Mouse (Mus musculus) liver, postnatal 0 days (tissue): Measurements from ENCODE around the gene Twnk. TPM values are rescaled to one million over a fixed set of nuclear protein-coding genes. Genes with fewer than 3 reads are reported as not detected.

Source experiments
- ATAC-seq: fragments of 200-750 bp; cut with Nextera tagmentation; 2 replicates; pipeline ENCODE4 v1.8.0; 2017; ENCODE audit warnings: mild to moderate bottlenecking, moderate library complexity
- DNase-seq: peaks from one replicate; pipeline ENCODE4 v3.0.0-alpha.2; 2016
- H3K27ac ChIP-seq: fragments of 300-500 bp; sonication (generic); 2 replicates; pipeline ENCODE4 v1.5.1; 2014; ENCODE audit warnings: antibody characterized with exemption, moderate library complexity, mild to moderate bottlenecking, low read depth
- H3K27me3 ChIP-seq: fragments of 300-500 bp; sonication (generic); 2 replicates; pipeline ENCODE4 v1.6.1; 2014; ENCODE audit warnings: low read length, control low read depth, mixed read lengths; ENCODE audit not compliant: insufficient read depth
- H3K36me3 ChIP-seq: fragments of 300-500 bp; sonication (generic); replicated peaks from 2 replicates; pipeline ENCODE4 v1.6.1; 2014; ENCODE audit warnings: mild to moderate bottlenecking, control low read depth, low read length, moderate library complexity, mixed read lengths; ENCODE audit not compliant: insufficient read depth
- H3K4me1 ChIP-seq: fragments of 300-500 bp; sonication (generic); 2 replicates; pipeline ENCODE4 v1.6.1; 2014; ENCODE audit warnings: antibody characterized with exemption, mild to moderate bottlenecking, control low read depth; ENCODE audit not compliant: insufficient read depth
- H3K4me2 ChIP-seq: fragments of 300-500 bp; sonication (generic); 2 replicates; pipeline ENCODE4 v1.6.1; 2014; ENCODE audit warnings: low read depth, mild to moderate bottlenecking, low read length, moderate library complexity, mixed read lengths
- H3K4me3 ChIP-seq: fragments of 300-500 bp; sonication (generic); 2 replicates; pipeline ENCODE4 v1.5.1; 2014; ENCODE audit warnings: low read depth, low read length
- H3K9ac ChIP-seq: fragments of 300-500 bp; sonication (generic); replicated peaks from 2 replicates; pipeline ENCODE4 v1.6.1; 2014; ENCODE audit warnings: mild to moderate bottlenecking, moderate library complexity
- H3K9me3 ChIP-seq: fragments of 300-500 bp; sonication (generic); 2 replicates; pipeline ENCODE4 v1.6.1; 2016; ENCODE audit warnings: mild to moderate bottlenecking, control low read depth, low read length, mixed read lengths
- CTCF ChIP-seq: sonication (generic); IDR thresholded peaks from 2 replicates; pipeline ENCODE4 v1.5.1; 2016; ENCODE audit warnings: antibody characterized with exemption, low read depth
- EP300 ChIP-seq: IDR thresholded peaks from 2 replicates; pipeline ENCODE4 v1.6.1; 2016; ENCODE audit warnings: antibody characterized with exemption, low read depth, mild to moderate bottlenecking
- WGBS: fragments of 180-500 bp; shearing (Covaris S2); extraction: QIAGEN DNeasy Blood & Tissue Kit; methylation state at CpG from one replicate; pipeline ENCODE4 v1.1.7; 2014; ENCODE audit not compliant: insufficient replicate concordance; 5-methylcytosine and 5-hydroxymethylcytosine counted together
- polyA plus RNA-seq: library from polyadenylated mRNA; unstranded; fragments of >200 nt; fragmentation: Nextera tagmentation; extraction: Ambion mirVana; gene quantifications from 2 replicates; pipeline ENCODE4 v1.2.1, GENCODE M21; 2015

The Twnk gene
- polyA plus RNA-seq, 1 experiment from 2014 or later = 10.6 TPM

DNA sequence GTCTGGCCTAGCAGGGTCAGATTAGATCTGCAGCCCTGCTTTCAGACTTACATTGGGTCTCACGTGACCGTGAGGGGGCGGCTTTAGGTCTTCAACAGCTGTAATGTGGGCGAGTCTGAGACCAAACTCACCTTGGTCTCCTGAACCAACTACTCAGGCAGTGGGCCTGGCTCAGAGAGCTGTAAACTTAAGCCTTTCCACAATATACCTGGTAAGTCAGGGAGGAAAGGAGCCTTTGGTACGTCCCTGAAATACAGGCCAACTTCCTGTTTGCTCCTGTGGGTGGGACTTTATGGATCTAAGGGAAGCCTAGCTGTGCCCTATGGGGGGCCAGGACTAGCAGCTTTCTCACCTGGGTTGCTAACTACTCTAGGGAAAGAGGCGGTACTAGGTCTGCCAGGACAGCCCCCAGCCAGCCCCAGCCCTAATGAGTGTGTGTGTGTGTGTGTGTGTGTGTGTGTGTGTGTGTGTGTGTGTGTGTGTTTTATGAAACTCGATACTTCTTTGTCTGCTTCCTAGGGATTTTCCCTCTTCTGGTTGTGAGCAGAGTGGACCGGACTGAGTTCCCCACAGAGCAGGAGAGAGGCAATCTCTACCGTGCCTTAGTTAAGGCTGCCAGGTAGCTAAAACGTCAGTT is 9.0 kb downstream of the Twnk start, which contains the start of gene Lzts2:
Gene Lzts2 (plus strand): TSS at position 80 of the 637 bp plus-strand sequence.
- peak within 1 kb of the TSS; percentile 72 for H3K9ac ChIP-seq
- peak within 1 kb of the TSS; percentile 91 for H3K4me2 ChIP-seq
- peak within 1 kb of the TSS; percentile 87 for H3K27ac ChIP-seq
- H3K27me3 ChIP-seq = no peaks in the 10 kb centered on the region
- ATAC-seq (peak; percentile 57), DNase-seq (no peak)
- H3K4me3 ChIP-seq = peak within 1 kb of the TSS; percentile 59
- peaks cover 36% of the 10 kb centered on the region for H3K4me1 ChIP-seq
- H3K9me3 ChIP-seq = no peaks in the 10 kb centered on the region
- 10% methylated on average over 10 of the region's 10 CpGs for WGBS
- H3K36me3 ChIP-seq = peaks cover 22% of the 10 kb centered on the region
- TF ChIP-seq CTCF (no peak), EP300 (no peak)

DNA sequence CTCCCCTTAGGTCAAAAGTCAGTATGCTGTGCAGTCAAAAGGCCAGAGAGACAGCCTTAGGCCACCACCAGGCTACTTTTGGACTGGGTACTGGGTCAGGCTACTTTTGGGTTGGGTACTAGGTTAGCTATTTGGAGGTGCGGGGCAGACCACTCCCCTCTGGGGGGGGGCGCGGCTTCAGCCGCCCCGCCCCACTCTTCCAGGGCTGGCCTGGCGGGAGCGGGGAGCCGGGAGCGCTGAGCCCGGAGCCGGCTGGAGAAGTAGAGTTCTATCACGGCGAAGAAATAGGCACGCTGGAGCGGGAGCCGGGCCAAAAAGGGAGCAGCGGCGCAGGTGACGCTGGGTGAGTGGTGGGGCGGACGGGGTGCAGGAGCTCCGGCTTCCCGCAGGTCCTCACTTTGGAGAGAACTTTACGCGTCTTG is 9.5 kb downstream of the Twnk start:
- peak overlapping the region; percentile 91 for H3K4me2 ChIP-seq
- H3K9ac ChIP-seq = peak overlapping the region; percentile 72
- H3K27ac ChIP-seq = peak overlapping the region; percentile 87
- H3K36me3 ChIP-seq = peaks cover 22% of the 10 kb centered on the region
- ATAC-seq = peak; percentile 55
- TF ChIP-seq CTCF (no peak), EP300 (no peak)
- no peaks in the 10 kb centered on the region for H3K9me3 ChIP-seq
- under 1% methylated on average over 24 of the region's 25 CpGs for whole genome bisulfite sequencing
- H3K27me3 ChIP-seq = no peaks in the 10 kb centered on the region
- peak overlapping the region; percentile 59 for H3K4me3 ChIP-seq
- DNase-seq = peak; percentile 60
- peaks cover 36% of the 10 kb centered on the region for H3K4me1 ChIP-seq

DNA sequence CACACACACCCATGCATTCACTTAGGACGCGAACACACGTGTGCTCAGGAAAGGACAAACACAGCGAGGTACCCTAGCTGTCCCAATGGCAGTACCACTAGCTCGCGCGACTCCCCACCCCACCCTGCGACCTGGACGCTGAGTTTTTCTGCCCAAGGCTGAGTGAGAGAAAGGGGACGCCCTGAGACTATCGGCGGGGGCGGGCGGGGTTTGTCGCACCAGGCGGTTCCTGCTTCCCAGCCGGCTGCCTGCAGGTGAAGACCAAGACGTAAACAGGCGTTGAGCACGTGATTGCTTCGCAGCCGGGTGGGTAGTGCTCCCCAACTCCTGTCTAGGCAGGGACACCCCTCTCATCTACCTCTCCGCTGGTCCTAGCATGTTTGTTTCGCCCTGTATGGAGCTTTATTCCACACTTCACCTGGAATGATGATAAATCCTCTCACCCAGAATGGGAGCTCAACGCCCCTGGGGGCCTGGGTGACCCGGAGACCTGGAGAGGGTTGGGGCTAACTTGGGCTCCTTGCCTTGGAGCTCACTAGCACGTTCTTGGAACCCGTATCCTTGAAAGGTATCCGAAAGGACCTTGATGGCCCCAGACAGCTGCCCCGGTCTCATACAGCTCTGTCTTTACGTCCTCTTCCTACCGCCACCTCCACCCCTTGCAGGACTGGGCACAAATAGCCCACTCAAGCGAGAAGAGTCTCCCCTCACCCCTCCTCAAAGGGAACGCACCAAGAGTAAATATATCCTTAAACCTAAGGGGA is 10.2 kb downstream of the Twnk start:
- H3K9ac ChIP-seq = peak overlapping the region; percentile 72
- peaks cover 36% of the 10 kb centered on the region for H3K4me1 ChIP-seq
- H3K4me3 ChIP-seq = peak overlapping the region; percentile 59
- TF ChIP-seq EP300 (no peak), CTCF (no peak)
- peak overlapping the region; percentile 91 for H3K4me2 ChIP-seq
- DNase-seq = peak; percentile 68
- WGBS = 1% methylated on average over 34 of the region's 34 CpGs
- ATAC-seq = no peak
- peaks cover 16% of the 10 kb centered on the region for H3K36me3 ChIP-seq
- H3K27me3 ChIP-seq = no peaks in the 10 kb centered on the region
- peak overlapping the region; percentile 87 for H3K27ac ChIP-seq
- H3K9me3 ChIP-seq = no peaks in the 10 kb centered on the region

DNA sequence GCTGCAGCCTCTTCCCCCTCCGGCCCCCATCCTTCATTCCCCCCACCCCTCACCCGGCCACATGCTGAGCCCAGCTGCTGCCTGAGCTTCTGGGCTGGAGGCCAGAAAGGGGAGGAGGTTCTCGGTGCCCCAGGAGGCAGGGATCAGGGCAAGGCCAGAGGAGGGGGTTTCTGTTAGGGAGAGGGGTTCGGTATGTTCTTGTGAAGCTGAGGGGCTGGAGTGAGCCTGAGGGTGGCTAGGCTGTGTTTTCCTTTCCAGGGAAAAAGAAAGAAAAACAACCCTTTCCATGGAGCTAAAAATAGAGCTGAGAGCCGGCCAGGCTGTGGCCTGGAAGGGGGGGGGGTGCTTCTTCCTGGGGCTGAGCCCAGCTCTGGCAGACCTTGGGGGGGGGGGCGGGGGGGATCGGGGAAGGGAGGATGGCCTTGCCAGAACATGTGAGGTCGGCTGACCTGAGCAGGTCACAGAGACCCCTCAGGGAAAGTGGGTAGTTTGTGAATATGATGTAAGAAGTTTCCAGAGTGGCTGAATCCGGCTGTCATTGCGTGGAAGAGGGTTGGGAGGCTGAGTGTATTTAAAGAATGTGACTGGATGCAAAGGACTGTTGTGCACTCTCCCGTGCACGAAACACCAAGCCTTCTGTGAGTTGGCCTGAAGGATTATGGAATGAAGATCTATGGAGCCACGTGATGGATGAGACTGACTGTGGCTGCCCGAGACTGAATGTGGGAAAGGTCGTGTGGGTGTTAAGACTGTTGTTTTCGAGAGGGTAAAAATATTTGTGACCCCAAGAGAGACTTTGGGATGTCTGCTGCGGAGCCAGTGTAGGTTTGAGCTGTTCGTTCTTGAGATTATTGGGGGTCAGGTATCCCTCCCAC is 11.1 kb downstream of the Twnk start:
- Histone ChIP-seq H3K4me3 (peak overlapping the region; percentile 59), H3K27me3 (no peaks in the 10 kb centered on the region), H3K9me3 (no peaks in the 10 kb centered on the region), H3K4me1 (peaks cover 36% of the 10 kb centered on the region), H3K27ac (peak overlapping the region; percentile 87), H3K36me3 (peaks cover 9% of the 10 kb centered on the region; the same call in 1 of the 2 replicates), H3K9ac (peak overlapping the region; percentile 72), H3K4me2 (peak overlapping the region; percentile 91)
- DNase-seq = peak; percentile 69
- ATAC-seq = no peak
- WGBS = 2% methylated on average over 16 of the region's 18 CpGs
- TF ChIP-seq EP300 (no peak), CTCF (no peak)

DNA sequence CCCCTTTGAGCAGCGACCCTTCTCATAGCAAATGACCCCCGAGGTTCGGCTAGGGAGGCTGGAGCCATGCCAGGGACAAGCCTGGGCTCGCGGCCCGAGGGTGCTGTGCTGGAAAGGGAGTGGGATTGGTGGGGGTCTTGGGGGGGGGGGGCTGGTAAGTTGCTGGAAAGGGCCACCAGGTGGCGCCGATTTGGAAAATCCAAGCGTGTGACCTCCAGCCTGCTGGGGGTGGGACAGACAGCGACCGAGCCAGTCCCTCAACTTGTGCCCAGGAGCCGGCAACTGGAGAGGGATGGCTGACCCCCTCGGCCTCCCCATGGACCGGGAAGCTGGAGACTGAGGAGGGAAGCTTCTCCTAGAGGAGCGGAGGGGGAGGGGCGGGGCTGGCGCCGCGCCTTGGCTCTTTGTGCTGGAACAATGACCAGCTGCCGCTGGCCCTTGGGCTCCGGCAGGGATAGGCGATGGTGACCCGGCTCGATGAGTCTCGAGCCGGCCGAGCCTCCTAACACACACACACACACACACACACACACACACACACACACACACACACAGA is 11.8 kb downstream of the Twnk start:
- Histone ChIP-seq H3K27ac (peak overlapping the region; percentile 87), H3K27me3 (no peaks in the 10 kb centered on the region), H3K9ac (peak overlapping the region; percentile 72), H3K36me3 (peaks cover 2% of the 10 kb centered on the region; the same call in 1 of the 2 replicates), H3K9me3 (no peaks in the 10 kb centered on the region), H3K4me3 (peak overlapping the region; percentile 59), H3K4me1 (peaks cover 36% of the 10 kb centered on the region), H3K4me2 (peak overlapping the region; percentile 91)
- TF ChIP-seq EP300 = no peak
- peak; percentile 48 for TF ChIP-seq CTCF
- 1% methylated on average over 25 of the region's 27 CpGs for WGBS
- DNase-seq (peak; percentile 73), ATAC-seq (peak; percentile 31)
